Mouse (Mus musculus): ENCODE results near the gene Eml1. TPM values are rescaled to one million over a fixed set of nuclear protein-coding genes. Genes with fewer than 3 reads are reported as not detected.

The Eml1 gene
- total RNA-seq, 1 experiment from 2014 or later = not detected

- no peak for ATAC-seq (replicated peaks; ENCODE audit: insufficient number of reproducible peaks, low FRiP score, low TSS enrichment, poor library complexity, severe bottlenecking)
These were observed 208.6 kb downstream of the Eml1 start for GRCm38 (mm10) chr12:108579156-108579871.

GRCm38 (mm10) chr12:108583775-108584174, 213.0 kb downstream of the Eml1 start:
- no peak for ATAC-seq (replicated peaks; ENCODE audit: insufficient number of reproducible peaks, low FRiP score, low TSS enrichment, poor library complexity, severe bottlenecking)

Other genes with a start within 250 kb of the Eml1 start
- gene Setd3, start 191.6 kb upstream of the Eml1 start, total RNA-seq (2017) = 101 to 135 TPM (median 121 TPM) in 3 replicates
- 22.4 to 31.4 TPM (median 26.9 TPM) in 3 replicates for gene Ccnk, start 191.4 kb upstream of the Eml1 start, total RNA-seq (2017)
- 0.32 to 1.4 TPM in 2 of 3 replicates, not detected in the other for gene Ccdc85c, start 95.5 kb upstream of the Eml1 start, total RNA-seq (2017)
- not detected in 3 replicates for gene Hhipl1, start 64.7 kb upstream of the Eml1 start, total RNA-seq (2017)
- gene Cyp46a1, start 36.6 kb upstream of the Eml1 start, total RNA-seq (2017) = not detected in 3 replicates
- gene Evl, start 183.8 kb downstream of the Eml1 start, total RNA-seq (2017) = 395 to 558 TPM (median 422 TPM) in 3 replicates